Mouse (Mus musculus) lung, embryonic 14.5 days (tissue): ENCODE results near the gene AU018091. TPM values are rescaled to one million over a fixed set of nuclear protein-coding genes. Genes with fewer than 3 reads are reported as not detected.
"Not testable (repeated sequence)": the region's sequence is repeated elsewhere in the genome, so short reads cannot be mapped to it uniquely, and the experiment has no call there.

Experiments
- ATAC-seq: fragments of 200-750 bp; cut with Nextera tagmentation; 2 replicates; pipeline ENCODE4 v1.8.0; 2017; ENCODE audit warnings: mild to moderate bottlenecking, moderate TSS enrichment, moderate library complexity; ENCODE audit not compliant: insufficient read depth
- DNase-seq: peaks from one replicate; pipeline ENCODE4 v3.0.0-alpha.2; 2015
- H3K27ac ChIP-seq: fragments of 300-500 bp; sonication (generic); 2 replicates; pipeline ENCODE4 v1.5.1; 2014; ENCODE audit warnings: low read depth, mild to moderate bottlenecking, moderate library complexity
- H3K27me3 ChIP-seq: fragments of 300-500 bp; sonication (generic); 2 replicates; pipeline ENCODE4 v1.6.1; 2014; ENCODE audit warnings: low read length, control low read depth; ENCODE audit not compliant: insufficient read depth
- H3K36me3 ChIP-seq: fragments of 300-500 bp; sonication (generic); 2 replicates; pipeline ENCODE4 v1.6.1; 2014; ENCODE audit warnings: control low read depth; ENCODE audit not compliant: insufficient read depth
- H3K4me1 ChIP-seq: fragments of 300-500 bp; sonication (generic); 2 replicates; pipeline ENCODE4 v1.6.1; 2014; ENCODE audit warnings: antibody characterized with exemption, control low read depth; ENCODE audit not compliant: insufficient read depth
- H3K4me2 ChIP-seq: fragments of 300-500 bp; sonication (generic); 2 replicates; pipeline ENCODE4 v1.6.1; 2014; ENCODE audit warnings: mild to moderate bottlenecking
- H3K4me3 ChIP-seq: fragments of 300-500 bp; sonication (generic); 2 replicates; pipeline ENCODE4 v1.5.1; 2014; ENCODE audit warnings: low read depth, low read length
- H3K9ac ChIP-seq: fragments of 300-500 bp; sonication (generic); 2 replicates; pipeline ENCODE4 v1.6.1; 2014
- H3K9me3 ChIP-seq: fragments of 300-500 bp; sonication (generic); 2 replicates; pipeline ENCODE4 v1.6.1; 2016; ENCODE audit warnings: low read depth, low read length, control low read depth
- CTCF ChIP-seq: IDR thresholded peaks from 2 replicates; pipeline ENCODE4 v1.5.1; 2016; ENCODE audit warnings: antibody characterized with exemption, low read depth
- WGBS: fragments of 180-500 bp; shearing (Covaris S2); extraction: QIAGEN DNeasy Blood & Tissue Kit; methylation state at CpG from one replicate; pipeline ENCODE4 v1.1.7; 2014; 5-methylcytosine and 5-hydroxymethylcytosine counted together
- polyA plus RNA-seq: library from polyadenylated mRNA; unstranded; fragments of >200 nt; fragmentation: Nextera tagmentation; extraction: Ambion mirVana; gene quantifications from 2 replicates; pipeline ENCODE4 v1.2.1, GENCODE M21; 2014

AU018091 gene
- polyA plus RNA-seq, 1 experiment from 2014 or later, result not detected

DNA sequence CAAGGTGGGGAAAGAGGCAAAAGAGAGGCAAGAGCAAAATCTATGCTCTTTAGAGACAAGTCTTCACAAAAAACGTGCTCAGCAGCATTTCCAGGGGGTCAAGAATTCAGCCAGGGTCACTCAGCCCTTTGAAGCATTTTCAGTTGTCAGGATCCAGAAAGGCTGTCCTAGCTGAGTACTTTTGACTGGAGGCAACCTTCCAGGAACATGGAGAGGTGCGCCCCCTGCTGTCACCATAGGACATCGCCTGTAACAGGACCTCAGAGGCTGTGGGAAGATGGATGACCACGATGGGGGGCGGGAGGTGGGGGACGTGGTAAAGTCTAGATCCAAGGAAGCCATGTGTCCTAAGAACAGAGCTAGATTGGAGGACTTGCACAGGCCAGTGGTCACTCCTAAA is 24.9 kb upstream of the AU018091 start:
- 13% methylated on average over 6 of the region's 6 CpGs for WGBS
- no peaks in the 10 kb centered on the region for H3K4me1 ChIP-seq
- no peak overlapping the region for H3K4me2 ChIP-seq
- no peaks in the 10 kb centered on the region for H3K27me3 ChIP-seq
- H3K4me3 ChIP-seq, result no peak overlapping the region
- no peaks in the 10 kb centered on the region for H3K36me3 ChIP-seq
- DNase-seq, result peak; percentile 32
- no peaks in the 10 kb centered on the region for H3K9me3 ChIP-seq
- peak; percentile 39 for TF ChIP-seq CTCF
- H3K9ac ChIP-seq, result no peak overlapping the region
- ATAC-seq, result no peak
- H3K27ac ChIP-seq, result no peak overlapping the region

DNA sequence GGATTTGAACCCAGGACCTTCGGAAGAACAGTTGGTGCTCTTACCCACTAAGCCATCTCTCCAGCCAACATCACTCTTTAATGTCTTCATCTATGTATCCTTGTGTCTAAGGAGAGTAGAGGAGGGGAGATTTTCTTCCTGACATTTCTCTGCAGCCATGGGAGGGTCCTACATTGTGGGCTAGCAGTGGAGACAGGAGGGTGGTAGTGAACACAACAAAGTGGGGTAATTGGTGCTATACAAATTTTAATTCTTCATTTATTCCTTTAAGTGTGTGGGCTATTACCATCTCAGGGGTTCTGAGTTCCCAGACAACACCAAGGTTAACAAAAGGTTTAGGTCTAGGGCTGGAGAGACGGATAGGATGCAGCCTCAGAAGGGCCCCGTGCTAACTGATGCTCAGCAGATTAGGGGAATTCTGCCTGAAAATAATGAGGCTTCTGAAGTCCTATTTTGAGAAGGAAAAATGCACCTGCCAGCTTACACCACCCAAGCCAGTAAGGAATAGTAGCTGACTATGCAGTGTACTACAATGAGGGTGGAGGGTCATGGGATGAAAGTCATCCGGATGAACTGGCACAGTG is 24.1 kb upstream of the AU018091 start:
- no peaks in the 10 kb centered on the region for H3K36me3 ChIP-seq
- H3K27ac ChIP-seq, result no peak overlapping the region
- 76% methylated on average over 4 of the region's 4 CpGs for WGBS
- H3K4me2 ChIP-seq, result no peak overlapping the region
- no peak overlapping the region for H3K4me3 ChIP-seq
- no peak for ATAC-seq
- H3K9me3 ChIP-seq, result no peaks in the 10 kb centered on the region
- H3K9ac ChIP-seq, result no peak overlapping the region
- no peaks in the 10 kb centered on the region for H3K27me3 ChIP-seq
- no peak for TF ChIP-seq CTCF
- DNase-seq, result no peak
- H3K4me1 ChIP-seq, result no peaks in the 10 kb centered on the region

DNA sequence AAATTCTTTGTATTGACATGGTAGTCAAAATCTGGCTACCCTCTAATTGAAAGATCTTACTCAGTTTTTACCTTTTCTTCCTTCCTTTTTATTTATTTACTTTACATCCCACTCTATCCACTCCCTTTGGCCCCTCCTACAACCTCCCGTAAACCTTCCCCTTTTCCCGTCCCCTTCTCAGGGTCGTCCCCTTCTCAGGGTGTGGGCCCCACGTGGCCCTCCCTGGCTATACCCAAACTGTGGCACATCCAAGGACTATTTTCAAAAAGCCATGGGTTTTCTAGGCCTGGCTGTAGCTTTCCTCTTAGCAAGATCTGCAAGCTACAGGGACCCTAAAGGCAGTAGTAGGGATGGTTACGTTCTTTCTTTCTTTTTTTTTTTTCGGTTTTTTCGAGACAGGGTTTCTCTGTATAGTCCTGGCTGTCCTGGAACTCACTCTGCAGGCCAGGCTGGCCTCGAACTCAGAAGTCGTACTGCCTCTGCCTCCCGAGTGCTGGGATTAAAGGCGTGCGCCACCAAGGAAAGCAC is 23.0 kb upstream of the AU018091 start:
- DNase-seq (no peak), ATAC-seq (no peak)
- Histone ChIP-seq H3K9ac (no peak overlapping the region), H3K4me3 (no peak overlapping the region), H3K4me2 (no peak overlapping the region), H3K27me3 (no peaks in the 10 kb centered on the region), H3K27ac (no peak overlapping the region), H3K4me1 (no peaks in the 10 kb centered on the region), H3K36me3 (no peaks in the 10 kb centered on the region), H3K9me3 (no peaks in the 10 kb centered on the region)
- no peak for TF ChIP-seq CTCF
- 81% methylated on average over 12 of the region's 12 CpGs for WGBS

DNA sequence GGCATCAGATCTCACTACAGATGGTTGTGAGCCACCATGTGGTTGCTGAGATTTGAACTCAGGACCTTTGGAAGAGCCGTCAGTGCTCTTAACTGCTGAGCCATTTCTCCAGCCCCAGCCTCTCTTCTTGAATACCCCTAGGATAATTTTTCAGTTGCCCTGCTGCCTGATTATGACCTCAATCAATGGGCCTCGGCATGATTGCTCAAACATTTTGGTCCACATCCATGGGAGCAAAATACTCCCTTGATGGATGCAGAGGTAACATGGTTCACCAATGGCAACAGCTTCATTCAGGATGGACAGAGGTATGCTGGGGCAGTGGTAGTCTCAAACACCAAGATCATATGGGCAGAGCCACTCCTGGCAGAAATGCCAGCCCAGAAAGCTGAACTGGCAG is 17.7 kb upstream of the AU018091 start:
- not testable (repeated sequence) for H3K9me3 ChIP-seq, H3K36me3 ChIP-seq, H3K4me3 ChIP-seq, H3K27me3 ChIP-seq, H3K4me2 ChIP-seq, ATAC-seq, H3K9ac ChIP-seq, H3K27ac ChIP-seq, DNase-seq, H3K4me1 ChIP-seq
- 75% methylated on average over 2 of the region's 2 CpGs for WGBS

DNA sequence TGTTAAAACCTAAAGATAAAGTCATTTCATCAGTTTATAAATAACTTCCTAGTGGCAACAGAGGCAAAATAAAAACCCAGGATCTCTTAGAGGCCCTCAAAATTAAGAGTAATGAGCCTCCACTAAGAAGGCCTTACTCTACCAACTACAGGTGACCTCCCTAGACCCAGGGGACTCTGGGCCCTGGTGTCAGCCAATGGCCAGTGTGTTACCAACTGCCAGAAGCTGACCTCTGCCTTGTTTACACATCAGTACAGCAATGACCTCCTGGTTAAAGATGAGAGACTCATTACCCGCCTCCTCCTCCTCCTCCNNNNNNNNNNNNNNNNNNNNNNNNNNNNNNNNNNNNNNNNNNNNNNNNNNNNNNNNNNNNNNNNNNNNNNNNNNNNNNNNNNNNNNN is 17.1 kb upstream of the AU018091 start:
- H3K27me3 ChIP-seq, result no peaks in the 10 kb centered on the region
- 50% methylated on average over 1 of the region's 1 CpGs for WGBS
- H3K27ac ChIP-seq, result no peak overlapping the region
- no peaks in the 10 kb centered on the region for H3K9me3 ChIP-seq
- H3K4me3 ChIP-seq, result no peak overlapping the region
- ATAC-seq (no peak), DNase-seq (no peak)
- H3K4me1 ChIP-seq, result no peaks in the 10 kb centered on the region
- no peak for TF ChIP-seq CTCF
- H3K4me2 ChIP-seq, result no peak overlapping the region
- H3K9ac ChIP-seq, result no peak overlapping the region
- H3K36me3 ChIP-seq, result no peaks in the 10 kb centered on the region

DNA sequence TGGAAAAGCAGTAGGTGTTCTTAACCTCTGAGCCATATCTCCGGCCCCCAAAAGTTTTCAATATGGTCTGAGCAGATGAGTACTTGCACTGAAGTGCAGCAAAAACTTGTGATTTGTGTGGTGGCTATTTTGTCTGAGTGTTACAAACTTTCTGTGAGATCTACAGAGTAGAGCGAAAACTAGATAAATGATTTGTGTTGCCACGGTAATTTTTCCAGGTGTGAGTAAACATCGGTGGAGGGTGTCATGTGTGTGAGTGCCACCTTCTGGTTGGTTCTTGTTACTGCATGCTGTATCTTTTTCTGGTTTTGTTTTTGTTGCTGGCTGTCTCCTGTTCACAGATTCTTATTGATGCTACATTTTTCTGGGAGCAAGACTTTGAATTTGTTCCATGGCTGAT is 15.4 kb upstream of the AU018091 start:
- TF ChIP-seq CTCF, result peak; percentile 62
- no peaks in the 10 kb centered on the region for H3K27me3 ChIP-seq
- 37% methylated on average over 4 of the region's 4 CpGs for WGBS
- DNase-seq (peak; percentile 15), ATAC-seq (no peak)
- H3K4me3 ChIP-seq, result no peak overlapping the region
- H3K36me3 ChIP-seq, result no peaks in the 10 kb centered on the region
- H3K4me1 ChIP-seq, result no peaks in the 10 kb centered on the region
- H3K27ac ChIP-seq, result no peak overlapping the region
- no peak overlapping the region for H3K4me2 ChIP-seq
- no peak overlapping the region for H3K9ac ChIP-seq
- H3K9me3 ChIP-seq, result no peaks in the 10 kb centered on the region

DNA sequence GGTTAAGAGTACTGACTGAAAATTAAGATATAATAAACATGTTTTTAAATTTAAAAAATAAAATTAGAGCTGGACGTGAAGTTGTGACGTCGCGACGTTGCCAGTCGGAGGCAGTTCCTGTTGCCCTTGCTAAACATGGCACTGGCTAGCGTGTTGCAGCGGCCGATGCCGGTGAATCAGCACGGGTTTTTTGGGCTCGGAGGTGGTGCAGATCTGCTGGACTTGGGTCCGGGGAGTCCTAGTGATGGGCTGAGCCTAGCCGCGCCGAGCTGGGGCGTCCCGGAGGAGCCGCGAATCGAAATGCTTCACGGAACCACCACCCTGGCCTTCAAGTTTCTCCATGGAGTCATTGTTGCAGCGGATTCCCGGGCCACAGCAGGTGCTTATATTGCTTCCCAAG is 12.0 kb upstream of the AU018091 start:
- H3K9ac ChIP-seq, H3K4me3 ChIP-seq, H3K27me3 ChIP-seq, H3K4me1 ChIP-seq, H3K36me3 ChIP-seq, ATAC-seq, DNase-seq, H3K4me2 ChIP-seq, H3K27ac ChIP-seq, H3K9me3 ChIP-seq: not testable (repeated sequence)
- WGBS, result 83% methylated on average over 24 of the region's 24 CpGs

DNA sequence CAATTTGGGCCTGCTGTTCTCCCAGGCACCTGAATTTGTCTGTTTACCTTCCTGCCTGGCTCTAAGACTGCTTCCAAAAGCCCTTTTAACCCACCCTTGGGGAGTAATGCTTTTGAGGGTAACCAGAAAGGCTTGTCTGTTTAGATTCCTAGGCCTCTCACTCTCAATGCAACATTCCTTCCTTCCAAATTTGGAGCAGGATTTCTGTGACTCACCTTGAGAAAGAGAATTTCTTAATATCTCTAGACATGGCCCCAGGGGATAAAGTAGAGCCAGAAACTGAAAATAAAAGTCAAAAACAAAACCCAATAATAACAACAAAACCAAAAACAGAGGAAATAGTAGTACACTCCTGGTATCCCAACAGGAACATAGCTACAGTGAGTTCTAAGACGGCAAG is 707 bp downstream of the AU018091 start:
- Histone ChIP-seq H3K4me3 (no peak overlapping the region), H3K4me1 (no peaks in the 10 kb centered on the region), H3K4me2 (no peak overlapping the region), H3K9me3 (no peaks in the 10 kb centered on the region), H3K27ac (no peak overlapping the region), H3K27me3 (no peaks in the 10 kb centered on the region), H3K36me3 (no peaks in the 10 kb centered on the region), H3K9ac (no peak overlapping the region)
- 81% methylated on average over 1 of the region's 1 CpGs for WGBS
- ATAC-seq, result no peak
- no peak for DNase-seq
- no peak for TF ChIP-seq CTCF
